Comparison of ENCODE assay signal across 25 mouse cellular contexts in the genomic region with DNA sequence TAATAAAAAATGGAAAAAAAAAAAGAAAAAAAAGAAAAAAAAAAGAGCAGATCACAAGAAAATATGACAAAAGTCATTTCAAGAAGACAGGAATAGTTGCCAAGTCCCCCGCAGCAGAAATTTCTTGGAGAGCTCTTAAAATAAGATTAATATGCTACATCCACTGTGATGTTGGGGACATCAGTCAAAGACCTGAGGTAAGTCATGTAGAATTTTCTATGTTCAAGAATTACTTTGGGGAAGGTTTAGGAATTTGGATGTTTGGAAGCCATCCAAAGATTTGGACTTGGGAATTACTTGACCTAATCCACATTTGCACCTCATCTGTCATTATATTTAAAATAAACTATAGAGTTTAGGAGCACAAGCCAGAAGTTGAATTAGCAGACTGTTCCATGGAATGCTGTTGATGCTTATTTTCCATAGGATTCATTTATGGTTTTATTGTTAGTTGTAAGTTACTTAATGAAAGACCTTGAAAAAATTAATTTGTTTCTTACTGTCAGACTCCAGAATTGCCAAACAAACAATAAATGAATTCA.
"Had no signal": no experiment of that assay in that cellular context is flagged by ENCODE, and none has a peak within 500 bp of the region (broad histone marks: within the 10 kb centered on the region; RNA-seq: fewer than 3 reads in every experiment).

No protein-coding gene starts in this region.

- H3K4me2 ChIP-seq: heart, embryonic 12.5 days; hindbrain, embryonic 12.5 days; hindbrain, embryonic 14.5 days; intestine, embryonic 15.5 days; limb, embryonic 13.5 days; liver, embryonic 11.5 days had no signal

- H3K27ac ChIP-seq: gastrocnemius, adult 2 months; heart, embryonic 10.5 days; hindbrain, embryonic 10.5 days; hindbrain, embryonic 12.5 days; hindbrain, embryonic 14.5 days; intestine, embryonic 15.5 days; layer of hippocampus, adult 2 months; left cerebral cortex, adult 2 months; limb, embryonic 13.5 days had no signal

- H3K27me3 ChIP-seq: heart, embryonic 12.5 days; hindbrain, embryonic 12.5 days; intestine, embryonic 15.5 days; limb, embryonic 13.5 days had no signal

- ATAC-seq: hindbrain, embryonic 16.5 days; inflammation-experienced regulatory T-cells, adult 6 months; intestine, embryonic 15.5 days; intestine, postnatal 0 days had no signal

- H3K9ac ChIP-seq: heart, embryonic 12.5 days; hindbrain, embryonic 12.5 days; hindbrain, embryonic 14.5 days; intestine, embryonic 15.5 days; limb, embryonic 13.5 days had no signal

- H3K4me3 ChIP-seq: gastrocnemius, adult 2 months; heart, embryonic 10.5 days; heart, embryonic 12.5 days; hindbrain, embryonic 10.5 days; hindbrain, embryonic 12.5 days; intestine, embryonic 15.5 days; layer of hippocampus, adult 2 months; left cerebral cortex, adult 2 months; limb, embryonic 13.5 days had no signal

- DNase-seq: gastrocnemius, adult 2 months; gastrocnemius, postnatal 10 days; gastrocnemius, postnatal 25 days; heart, adult 18-20 months; heart, postnatal 10 days; heart, postnatal 4 days; kidney, adult 18-20 months; kidney, adult 8-10 months; kidney, postnatal 10 days; kidney, postnatal 25 days; kidney, postnatal 4 days; liver had no signal

- H3K9me3 ChIP-seq: heart, embryonic 10.5 days; heart, embryonic 12.5 days; hindbrain, embryonic 10.5 days; hindbrain, embryonic 12.5 days; intestine, embryonic 15.5 days; limb, embryonic 13.5 days had no signal

- H3K36me3 ChIP-seq: heart, embryonic 10.5 days; heart, embryonic 12.5 days; hindbrain, embryonic 10.5 days; hindbrain, embryonic 12.5 days; intestine, embryonic 15.5 days; limb, embryonic 13.5 days had no signal

- H3K4me1 ChIP-seq: heart, embryonic 10.5 days; heart, embryonic 12.5 days; hindbrain, embryonic 10.5 days; hindbrain, embryonic 12.5 days; intestine, embryonic 15.5 days; limb, embryonic 13.5 days had no signal
